Mouse (Mus musculus) urinary bladder, postnatal 4 days (tissue): ENCODE measurements around the gene Arsg.

Experiments
- DNase-seq, 2 experiments: peaks; one replicate each; pipeline ENCODE4 v3.0.0; 2021 to 2022; ENCODE audit warnings: low spot score in 2 of 2

The Arsg gene

GRCm38 (mm10) chr11:109495771-109496474, 22.7 kb downstream of the Arsg start:
- no peak for DNase-seq

DNA sequence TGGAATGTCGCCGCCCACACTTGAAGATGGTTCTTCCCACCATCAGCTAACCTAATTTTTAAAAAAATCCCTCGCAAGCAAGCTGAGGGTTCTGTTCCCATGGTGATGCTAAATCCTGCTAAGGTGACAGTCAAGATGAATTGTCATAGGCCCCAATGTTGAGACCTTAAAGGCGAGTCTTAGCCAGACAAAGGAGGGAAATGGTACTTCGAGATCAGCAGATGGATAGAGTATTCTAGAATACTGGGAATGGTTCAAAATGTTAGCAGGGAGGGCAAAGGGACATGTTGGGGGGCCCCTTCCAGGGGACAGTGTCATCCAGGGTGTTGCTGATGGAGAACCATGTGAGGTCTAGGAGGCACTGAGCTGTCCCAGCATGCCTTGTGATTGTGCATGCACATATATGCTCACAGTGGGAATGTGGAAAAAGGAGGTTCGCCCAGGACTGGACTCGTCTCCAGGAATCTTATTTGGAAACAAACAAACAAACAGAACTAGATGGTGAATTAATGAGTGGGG, 23.4 kb downstream of the Arsg start:
- DNase-seq: no peak

GRCm38 (mm10) chr11:109496996-109497714, 24.0 kb downstream of the Arsg start:
- no peak for DNase-seq

DNA sequence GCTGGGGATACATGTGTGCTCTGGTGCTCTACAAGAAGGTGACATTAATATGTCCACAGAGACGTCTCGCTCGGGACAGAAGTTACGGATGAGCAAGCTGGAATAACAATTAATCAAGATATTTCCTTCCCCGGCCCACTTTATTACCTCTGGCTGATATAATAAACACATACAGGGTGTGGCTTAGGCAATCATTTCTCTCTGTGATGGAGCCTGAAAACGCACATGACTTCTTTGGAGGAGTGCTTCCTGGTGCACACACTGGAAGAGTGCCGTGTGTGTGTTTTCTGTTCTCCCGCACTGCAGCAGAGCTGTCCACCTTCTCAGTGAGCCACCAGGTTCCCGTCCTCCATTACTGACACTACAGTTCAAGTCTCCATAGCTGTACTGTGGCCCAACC, 24.8 kb downstream of the Arsg start:
- no peak for DNase-seq

DNA sequence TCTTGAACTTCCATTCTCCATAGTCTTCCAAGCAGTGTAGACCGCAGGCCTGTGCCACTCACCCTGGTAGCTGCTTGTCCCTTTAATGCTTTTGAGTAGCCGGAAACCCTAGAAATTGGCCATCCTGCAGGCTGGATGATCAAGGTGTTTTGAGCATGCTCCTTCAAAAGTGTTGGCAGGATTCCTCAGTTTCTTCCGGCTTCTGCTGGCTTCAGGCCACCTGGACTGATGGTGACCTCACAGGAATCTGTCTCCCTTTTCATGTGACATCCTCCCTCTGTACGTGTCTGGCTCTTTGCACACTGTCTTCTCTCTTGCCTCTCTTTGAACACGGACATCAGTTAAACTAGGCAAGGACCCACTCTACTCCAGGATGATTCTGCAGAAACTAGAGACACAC, 27.0 kb downstream of the Arsg start:
- DNase-seq: no peak

DNA sequence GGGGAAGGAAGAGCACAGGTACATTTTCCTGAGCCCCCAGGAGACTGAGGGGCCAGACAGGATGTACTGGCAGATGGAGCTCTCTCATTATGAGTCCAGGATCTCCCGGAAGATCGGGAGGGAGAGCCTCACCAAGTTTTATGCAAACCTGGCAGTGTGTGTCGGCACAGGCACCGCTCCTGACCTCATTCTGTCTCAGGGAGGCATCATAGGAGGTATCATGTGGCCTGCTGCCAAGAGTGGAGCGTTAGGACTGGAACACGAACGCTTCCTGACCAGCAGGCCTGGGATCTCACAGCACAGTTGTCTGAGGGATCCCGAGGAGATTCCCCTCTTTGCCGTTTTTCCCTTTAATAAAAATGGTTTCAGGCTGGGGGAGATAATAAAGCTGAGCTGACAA, 31.8 kb downstream of the Arsg start:
- no peak for DNase-seq

- no peak for DNase-seq
Observed at GRCm38 (mm10) chr11:109505823-109506222, 32.6 kb downstream of the Arsg start.

- DNase-seq: no peak
Observed at GRCm38 (mm10) chr11:109507068-109507467, 33.9 kb downstream of the Arsg start.

DNA sequence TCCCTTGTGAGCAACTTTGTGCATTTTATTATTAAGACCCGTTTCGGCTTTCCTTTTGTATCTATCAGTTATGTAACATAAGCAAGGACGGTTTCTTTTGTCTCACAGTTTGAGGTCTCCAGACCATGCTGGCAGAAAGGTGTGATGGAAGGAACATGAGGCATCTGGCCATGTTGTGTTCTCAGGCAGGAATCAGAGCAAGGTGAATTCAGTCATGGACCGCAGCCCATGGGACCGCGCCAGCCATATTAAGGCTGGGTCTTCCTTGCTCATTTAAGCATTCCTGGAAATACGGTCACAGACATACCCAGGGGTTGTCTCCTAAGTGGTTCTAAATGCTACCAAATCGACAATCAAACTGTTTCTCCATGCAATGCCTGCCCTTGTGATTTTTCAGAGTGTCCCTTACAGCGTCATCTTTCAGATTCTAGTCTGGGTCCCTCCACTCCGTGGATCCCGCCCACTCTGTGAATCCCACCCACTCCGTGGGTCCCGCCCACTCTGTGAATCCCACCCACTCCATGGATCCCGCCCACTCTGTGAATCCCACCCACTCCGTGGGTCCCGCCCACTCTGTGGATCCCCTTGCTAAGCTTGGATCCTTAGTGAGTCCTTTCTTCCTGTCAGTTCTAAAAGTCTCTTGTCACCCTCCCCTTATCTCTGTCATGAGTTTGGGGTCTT, 40.0 kb downstream of the Arsg start:
- no peak for DNase-seq

DNA sequence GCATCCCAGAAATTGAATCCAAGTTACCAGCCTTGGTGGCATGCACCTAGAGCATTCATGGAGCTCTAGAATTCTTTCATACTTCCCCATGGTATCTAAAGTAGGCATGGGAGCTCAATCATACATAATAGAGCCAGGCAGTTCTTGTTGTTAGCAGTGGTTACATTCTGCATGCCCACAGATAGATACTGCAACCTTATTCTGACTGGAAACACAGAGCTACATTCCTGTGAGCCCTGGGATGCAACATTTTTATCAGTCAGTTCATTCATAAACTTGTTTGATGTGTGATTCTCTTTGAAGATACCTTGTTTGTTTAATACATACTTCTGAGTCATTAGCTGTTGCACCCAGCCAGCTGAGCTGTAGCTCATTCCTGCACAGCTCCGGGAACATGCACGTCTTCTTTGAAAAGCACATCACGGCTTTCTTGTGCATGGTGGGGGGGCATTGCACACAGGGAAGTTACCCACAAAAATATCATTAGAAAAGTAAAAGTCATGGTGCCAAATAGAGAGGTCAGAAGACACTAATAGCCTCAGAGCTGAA, 41.0 kb downstream of the Arsg start:
- no peak for DNase-seq

DNA sequence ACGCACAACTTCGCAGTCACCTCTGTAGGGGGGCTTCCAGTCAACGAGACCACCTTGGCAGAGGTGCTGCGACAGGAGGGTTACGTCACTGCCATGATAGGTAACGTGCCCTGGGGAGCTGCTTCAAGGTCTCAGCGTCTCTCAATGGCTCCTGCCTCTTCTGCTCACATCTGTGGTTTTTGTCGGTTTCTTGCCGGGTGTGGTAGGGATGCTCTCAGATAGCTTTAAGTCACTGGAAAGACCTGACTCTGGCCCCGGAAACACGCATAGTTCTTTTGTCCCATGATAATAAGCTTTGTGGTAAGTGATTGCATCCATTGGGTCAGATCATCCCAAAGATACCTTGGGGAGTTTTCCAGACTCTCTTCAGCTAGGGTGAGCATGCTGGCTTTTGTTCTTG, 44.2 kb downstream of the Arsg start:
- no peak for DNase-seq

GRCm38 (mm10) chr11:109517816-109518215, 44.6 kb downstream of the Arsg start:
- no peak for DNase-seq

GRCm38 (mm10) chr11:109520958-109521357, 47.8 kb downstream of the Arsg start:
- no peak for DNase-seq

DNA sequence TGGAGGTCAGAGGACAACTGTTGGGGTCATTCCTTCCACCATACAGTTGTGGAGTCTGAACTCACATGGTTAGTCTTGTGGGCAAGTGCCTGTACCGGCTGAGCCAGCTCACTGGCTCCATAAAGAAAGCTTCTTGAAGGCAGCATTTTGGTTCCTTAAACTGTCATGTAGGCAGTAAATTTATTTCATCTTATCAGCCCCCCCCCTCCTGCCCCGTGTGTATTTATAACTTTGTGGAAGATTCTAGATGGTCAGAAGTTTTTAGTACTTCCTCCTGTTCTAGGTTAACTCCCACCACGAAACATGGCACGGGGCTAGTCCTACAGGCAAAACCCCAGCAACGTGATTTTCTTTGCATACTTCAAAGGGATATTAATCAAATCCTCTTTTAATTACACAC, 51.7 kb downstream of the Arsg start:
- DNase-seq: no peak

DNA sequence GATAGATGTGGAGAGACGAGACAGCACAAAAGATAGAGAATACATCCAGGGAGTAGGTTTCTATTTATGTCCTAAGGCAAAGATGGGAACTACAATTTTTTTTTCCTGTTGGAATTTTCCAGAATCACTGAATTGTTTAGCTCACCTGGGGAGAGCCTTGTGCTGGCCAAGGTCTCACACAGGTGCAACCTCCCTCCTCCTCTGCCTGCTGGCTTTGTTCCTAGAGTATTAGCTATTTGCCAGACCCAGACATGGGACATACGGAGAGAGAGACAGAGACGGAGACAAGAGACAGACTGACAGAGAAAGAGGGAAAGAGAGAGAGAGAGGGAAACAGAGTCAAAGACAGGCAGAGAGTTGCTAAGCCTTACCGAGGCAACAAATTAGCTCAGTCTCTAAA, 52.4 kb downstream of the Arsg start:
- no peak for DNase-seq

DNA sequence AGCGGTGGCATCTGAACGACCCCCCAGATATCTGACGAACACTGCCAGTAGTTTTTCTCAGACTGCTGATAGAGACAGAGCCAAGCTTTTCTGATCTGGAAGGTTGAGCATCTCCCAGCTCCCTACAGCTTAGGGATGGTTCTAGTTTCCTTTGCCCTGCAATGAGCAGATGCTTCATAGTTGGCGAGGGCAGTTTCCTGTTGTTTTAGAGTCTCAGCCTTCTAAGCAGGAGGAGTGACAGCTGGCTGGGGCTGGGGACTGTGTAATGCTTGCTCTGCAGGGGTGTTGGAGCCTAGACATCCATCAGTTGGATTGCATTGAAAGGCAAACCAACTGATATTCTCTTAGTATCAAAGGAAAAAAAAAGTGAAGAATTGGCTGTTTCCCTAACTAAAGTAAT, 56.9 kb downstream of the Arsg start:
- no peak for DNase-seq

DNA sequence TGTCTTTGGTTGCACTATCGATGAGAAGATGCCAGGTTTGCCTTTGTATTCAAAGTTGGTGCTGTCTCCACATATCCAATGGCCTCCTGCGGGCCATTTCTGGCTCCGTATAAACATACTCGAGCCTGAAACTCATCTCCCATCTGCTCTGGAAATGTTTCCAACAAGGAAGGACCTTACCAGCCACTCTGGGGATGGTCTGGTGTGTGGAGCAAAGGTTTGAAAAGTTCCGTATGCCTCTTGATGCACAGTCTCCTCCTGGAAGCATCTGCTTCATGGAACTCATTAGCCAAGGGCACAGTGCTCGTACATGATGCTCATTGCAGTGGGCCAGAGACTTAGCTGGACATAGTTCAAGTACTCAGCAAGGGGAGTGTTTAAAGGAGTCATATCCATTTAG, 62.8 kb downstream of the Arsg start:
- DNase-seq: no peak

- DNase-seq: no peak
Observed at GRCm38 (mm10) chr11:109536939-109537338, 63.8 kb downstream of the Arsg start.

- DNase-seq: no peak
Observed at GRCm38 (mm10) chr11:109539290-109539689, 66.1 kb downstream of the Arsg start.

DNA sequence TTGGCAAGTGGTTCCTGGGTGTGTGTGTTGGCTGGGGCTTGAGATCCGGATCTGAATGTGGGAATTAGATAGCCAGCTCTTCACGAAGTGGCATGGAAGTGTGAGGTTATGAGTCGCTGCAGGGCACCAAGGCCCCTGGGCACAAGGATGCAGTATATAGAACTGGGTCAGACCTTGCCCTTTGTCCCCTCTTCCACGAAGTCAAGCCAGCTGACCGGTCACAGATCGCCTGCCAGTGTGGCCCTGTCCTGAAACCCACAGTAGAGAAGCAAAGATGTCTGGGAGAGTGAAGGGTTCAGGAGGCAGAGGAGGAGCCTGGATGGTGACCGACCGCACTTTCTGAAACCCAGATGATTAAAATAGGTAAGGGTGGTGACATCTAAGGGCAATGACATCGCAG, 70.3 kb downstream of the Arsg start:
- no peak for DNase-seq

DNA sequence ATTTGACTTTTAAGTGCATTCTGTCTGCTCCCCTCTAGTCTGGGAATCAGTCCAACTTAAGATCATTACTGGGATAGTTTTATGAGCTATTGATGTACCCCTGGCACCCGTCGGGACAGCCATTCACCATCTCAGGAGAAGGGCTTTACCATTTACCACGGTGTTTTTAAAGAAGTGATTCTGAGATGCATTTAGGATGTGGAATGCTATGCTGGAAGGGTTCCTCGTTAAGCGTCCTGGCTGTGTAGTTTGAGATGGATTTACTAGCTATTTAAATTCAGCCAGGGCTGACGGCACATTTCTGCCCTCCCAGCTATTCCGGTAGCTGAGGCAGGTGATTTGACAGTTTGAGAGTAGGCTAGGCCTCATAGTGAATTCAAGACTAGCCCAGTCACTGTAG, 71.3 kb downstream of the Arsg start:
- DNase-seq: no peak

DNA sequence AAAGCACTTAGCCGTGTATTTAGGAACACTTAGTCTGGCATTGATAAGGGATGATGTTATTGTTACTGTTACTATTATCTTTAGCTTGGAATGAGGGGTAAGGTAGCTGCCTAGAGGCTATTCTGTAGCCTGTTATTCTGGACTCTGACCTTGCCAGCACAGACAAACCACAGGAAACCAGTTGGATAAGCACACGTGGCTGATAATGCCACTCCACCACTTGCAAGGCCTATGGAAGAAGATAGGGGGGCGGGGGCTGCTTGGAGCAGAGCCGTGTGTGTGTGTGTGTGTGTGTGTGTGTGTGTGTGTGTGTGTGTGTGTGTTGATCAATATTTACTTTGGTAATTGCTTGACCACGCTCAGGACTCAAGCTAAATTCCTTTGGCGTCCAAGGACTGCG, 72.1 kb downstream of the Arsg start:
- no peak for DNase-seq
